Mouse (Mus musculus) cerebellum, postnatal 4 days (tissue): ENCODE data around the gene D17H6S53E.

Experiments
- DNase-seq, 2 experiments: peaks; one replicate each; pipeline ENCODE4 v3.0.0; 2022; ENCODE audit warnings: low spot score in 2 of 2, mixed read lengths in 1 of 2

The D17H6S53E gene

DNA sequence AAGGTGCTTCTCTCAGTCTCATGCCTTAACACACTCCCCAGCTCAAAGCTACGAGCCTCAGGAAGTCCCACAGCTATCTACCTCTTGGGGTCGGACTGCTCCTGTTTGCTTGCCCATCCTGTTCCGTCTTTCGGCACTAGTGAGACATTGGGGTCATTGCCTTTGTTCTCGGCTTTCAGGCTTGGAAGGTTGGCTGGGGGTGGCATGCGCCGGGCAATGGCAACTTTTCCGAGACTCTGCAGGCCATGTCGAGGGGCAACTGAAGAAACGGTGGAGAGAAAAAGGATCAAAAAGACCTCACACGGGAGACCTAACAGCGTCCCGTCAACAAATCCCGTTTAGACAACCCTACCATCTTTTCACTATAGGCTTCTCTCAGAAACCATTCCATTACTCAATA is 35.9 kb downstream of the D17H6S53E start:
- no peak for DNase-seq

DNA sequence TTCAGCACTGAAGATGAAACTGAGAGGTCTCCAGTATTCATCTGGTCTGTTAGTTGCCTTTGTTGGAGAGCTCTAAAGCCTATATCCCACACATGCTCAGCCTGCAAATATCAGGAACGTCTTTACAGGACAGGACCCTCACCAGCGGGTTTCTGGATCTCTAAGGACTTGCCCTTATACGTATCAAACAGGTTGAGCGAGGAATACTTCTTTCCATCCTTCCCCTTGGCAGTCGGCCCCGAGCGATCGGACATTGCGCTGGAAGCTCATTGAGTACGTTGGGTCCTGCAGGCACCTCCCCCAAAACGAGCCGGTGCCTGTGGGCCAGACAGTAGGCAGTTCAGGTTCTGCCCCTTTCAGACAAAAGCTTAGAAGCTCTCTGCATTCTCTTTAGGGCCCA is 36.6 kb downstream of the D17H6S53E start:
- DNase-seq: no peak

DNA sequence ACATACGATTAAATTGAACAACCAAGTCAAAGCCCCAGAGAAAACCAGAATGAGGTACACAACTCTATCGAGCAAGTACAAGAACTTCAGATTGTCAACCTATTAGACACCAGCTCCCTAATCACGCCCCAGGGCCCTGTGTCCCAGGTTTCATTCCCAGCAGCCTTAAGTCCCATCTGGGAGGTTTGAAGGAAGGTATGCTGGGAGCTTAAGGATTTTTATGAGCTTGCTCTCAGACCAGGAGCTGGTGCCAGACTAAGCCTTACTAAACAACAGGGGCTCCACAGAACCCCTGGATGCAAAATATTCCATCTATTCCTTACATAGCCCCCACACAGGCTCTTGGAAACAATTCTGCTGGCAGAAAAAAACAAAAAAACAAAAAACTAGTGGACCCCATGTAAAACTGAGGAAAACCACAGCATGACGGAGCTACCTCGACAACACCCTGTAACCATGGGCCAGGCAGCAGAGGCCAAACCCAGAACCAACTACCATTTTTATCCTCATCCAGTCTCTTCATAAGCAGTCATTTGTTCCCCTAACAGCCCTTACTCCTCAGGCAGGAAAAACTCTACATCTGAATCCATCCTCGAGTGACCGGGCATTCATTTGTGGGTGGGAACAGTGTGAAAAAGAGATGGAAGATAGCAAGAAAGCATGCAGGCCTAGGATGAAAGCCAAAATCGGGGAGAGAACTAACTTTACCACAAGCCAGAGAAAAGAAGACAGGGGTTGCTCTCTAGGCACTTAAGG is 37.3 kb downstream of the D17H6S53E start:
- no peak for DNase-seq

DNA sequence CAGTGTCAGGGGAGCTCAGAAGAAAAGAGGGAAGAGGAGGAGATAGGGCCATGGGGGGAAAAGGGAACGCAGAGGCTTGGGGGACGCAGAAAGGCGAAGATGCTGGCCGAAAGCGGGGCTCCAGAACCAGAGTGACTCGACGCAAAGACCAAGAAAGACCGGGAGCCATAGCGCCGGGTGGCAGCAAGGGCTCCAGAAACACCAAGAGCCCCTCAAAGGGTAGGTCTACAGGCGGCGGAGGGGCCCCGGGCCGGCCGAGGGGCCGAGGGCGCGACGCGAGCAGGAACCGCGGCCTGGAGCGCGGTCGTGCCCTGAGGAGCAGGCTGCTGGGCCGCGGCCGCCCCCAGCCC is 38.0 kb downstream of the D17H6S53E start:
- peak in 1 of 2 experiments; percentile 38 for DNase-seq

DNA sequence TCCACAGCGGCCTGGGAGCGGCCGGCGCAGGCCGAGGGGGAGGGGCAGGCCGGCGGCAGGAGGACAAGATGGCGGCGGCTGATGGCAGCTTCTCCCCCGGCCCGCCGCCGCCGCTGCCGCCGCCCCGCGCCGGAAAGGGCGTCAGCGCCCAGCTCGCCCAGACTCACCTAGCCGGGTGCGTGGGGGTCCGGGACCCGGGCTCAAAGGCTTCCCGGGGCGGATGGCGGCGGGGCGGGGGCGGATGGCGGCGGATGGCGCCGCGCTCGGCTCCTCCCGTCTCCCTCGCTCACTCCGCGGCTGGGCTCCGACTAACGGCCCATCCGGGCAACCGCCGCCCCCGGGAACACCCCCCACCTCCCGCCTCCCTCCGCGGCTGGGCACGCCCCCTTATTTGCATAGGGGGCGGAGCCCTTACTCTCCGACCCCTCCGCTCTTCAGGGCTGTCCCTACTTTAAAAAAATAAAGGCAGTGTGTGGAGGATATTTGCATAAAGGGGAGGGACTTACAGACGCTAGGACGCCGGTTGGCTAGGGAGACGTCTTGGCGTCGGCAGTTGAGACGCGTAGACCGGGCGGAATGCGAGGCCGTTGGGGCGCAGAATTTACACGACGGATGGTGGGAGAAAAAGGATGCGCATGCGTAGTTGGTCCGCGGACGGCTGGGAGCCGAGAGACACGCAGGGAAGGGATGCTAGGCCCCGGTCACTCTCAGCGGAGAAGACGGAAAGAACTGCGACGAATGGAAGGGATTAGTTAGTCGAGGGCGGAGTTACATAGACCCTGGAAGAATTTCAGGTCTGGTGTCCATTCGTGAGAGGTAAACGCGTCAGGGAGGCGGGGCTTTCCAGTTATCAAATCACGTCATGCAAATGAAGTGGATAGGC is 38.6 kb downstream of the D17H6S53E start, which contains the start of gene Prrc2a:
Prrc2a (minus strand) TSS at position 330 of the 883 bp plus-strand sequence.
- peak; percentile 95 to 98 for DNase-seq

DNA sequence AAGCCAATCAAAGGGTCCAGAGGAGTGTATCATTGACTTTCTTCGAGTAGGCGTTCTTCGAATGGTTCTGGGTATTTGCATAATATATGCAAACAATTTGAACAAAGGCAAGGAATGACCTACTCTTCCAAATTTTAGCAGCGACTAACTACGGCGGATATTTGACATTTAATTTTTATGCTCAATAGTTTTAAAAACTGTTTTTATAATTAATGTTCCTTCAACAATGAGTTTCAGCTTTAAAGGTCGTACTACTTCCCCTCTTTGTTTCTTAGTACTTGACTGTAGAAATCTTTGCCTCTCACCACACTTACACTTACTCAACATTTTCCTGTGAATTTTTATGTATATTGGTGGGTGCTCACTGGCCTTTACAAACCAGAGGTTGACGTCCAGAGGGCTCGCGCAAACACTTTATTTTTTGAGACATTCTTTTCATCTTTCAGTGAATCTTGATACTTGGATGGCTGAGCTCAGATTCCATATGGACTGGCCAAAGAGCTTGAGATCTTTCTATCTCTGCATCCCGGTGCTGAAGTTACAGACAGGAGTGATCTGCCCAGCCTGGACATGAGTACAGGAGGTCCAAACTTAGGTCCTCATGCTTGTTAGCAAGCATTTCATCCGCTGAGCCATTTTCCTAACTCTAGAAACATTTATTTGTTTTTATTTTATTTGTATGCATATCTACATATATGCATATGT is 39.4 kb downstream of the D17H6S53E start:
- DNase-seq: no peak

DNA sequence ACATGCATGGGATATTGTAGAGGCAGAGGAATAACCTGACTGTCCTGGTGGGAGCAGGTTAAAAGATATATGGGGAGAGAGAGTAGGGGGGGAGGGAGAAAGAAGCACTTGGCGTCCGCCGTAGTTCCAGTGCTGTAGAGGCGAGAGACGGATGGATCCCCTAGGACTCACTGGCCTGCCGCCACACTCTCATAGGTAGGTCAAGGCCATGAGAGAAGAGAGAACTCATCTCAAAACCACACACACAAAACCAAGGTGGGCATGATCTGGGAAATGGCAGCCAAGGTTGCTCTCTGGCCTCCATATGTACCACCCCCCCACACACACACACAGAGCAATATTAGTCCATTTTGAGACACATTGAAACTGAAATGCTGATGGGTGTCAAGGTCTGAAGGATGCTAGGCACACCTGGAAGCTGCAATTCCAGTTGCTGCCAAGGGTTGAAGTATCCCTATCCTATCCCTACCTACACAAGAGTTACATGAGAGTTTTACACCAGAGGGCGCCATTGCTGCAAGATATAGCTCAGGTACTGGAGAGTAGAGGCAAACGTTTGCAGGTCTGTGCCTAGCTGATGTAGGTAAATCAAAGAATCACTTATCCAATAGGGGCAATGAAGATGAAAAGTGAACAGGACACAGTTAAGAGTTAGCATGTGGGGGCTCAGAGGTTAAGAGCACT is 40.3 kb downstream of the D17H6S53E start:
- DNase-seq: peak in 1 of 2 experiments; percentile 63

DNA sequence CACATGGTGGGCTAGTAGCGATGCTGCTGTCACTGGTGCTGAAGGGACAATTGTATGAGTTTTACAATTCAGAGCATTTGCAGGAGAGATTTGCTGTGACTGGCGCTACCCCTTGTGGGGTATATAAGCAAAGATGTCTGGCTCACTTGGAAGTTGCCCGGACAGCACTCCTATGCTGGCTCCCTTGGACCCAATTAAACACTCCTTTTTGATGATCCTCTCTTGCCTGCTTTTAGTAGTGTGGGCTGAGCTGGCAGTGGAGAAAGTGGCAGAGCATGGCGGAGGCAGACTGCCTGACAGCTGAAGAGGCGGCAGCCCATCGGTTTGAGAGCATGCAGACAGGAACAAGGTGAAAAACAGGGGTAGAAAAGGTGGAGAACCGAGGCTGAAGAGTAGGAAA is 41.6 kb downstream of the D17H6S53E start:
- DNase-seq: no peak

DNA sequence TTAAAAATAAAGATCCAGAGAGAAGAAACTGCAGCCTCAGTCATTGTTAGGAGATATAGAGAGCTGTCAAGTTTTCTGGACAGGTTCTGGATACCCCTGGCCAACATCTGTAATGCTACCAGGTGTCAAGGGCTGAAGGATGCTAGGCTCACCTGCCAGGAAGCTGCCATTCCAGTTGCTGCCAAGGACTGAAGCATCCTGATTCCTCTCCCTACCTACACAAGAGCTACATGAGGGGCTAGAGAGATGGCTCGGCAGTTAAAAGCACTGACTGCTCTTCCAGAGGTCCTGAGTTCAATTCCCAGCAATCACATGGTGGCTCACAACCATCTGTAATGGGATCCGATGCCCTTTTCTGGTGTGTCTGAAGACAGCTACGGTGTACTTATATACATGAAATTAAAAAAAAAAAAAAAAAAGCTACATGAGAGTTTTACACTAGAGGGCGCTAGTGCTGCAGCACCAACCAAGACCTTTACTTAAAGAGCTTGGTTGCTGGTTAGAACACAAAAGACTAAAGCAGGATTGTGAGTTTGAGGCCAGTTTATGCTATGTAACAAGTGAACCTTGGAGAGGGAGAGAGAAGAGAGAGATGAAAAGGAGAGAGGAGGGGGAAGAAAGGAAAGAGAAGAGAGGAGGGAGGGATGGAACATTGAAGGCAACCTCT is 42.5 kb downstream of the D17H6S53E start:
- no peak for DNase-seq

DNA sequence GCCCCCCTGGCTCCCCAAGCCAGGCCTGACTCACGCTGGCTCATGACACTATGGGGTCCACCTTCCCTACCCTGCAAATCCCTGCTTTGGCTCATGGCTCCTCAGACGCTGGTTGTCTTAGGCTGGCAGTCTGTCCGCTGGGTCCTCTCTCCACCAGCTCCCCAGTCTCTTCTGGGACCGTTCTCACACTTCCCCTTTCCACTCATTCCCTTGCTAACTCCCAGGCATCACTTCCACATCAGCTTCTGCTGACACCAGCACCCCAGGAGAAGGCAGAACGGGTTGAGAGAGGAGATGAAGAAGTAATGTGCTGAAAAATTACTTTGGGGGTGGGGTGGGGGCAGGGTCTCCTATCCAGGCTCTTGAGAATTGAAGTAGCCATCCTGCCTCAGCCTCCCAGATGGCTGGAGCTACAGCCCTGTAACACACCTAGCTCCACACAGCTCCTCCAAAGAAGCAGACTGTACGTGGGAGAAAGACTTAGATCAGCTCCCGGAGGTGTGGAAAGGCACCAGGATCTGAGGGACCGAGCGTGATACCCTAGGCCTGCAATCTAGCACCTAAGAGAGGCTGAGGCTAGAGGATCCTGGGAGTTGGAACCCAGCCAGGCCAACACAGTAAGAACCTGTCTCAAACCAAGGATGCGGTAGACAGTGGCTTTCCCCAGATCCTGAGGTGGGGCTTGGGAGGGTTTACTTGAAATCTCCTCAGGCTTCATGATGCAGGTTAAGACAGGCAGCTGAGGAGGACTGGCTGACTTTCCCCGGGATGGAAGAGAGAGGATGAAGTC is 46.5 kb downstream of the D17H6S53E start:
- DNase-seq: no peak

DNA sequence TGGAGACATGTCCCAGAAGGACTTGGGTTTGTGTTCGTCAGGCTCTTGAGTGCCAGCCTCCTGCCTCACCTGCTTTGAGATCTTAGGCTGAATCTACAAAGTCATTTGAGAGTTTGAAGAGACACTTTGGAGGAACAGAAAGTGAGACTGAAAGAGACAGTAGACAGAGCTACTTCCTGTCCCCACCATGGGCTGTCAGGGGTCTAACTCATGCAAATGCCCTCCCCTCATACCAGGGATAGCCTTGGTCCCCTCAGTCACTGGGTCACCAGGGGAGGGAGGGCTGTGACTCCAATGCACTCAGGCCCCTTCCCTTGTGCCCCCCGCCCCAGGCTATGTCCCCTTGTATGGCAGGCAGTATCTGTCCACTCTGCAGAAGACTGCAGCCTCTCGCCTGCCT is 47.2 kb downstream of the D17H6S53E start:
- no peak for DNase-seq

DNA sequence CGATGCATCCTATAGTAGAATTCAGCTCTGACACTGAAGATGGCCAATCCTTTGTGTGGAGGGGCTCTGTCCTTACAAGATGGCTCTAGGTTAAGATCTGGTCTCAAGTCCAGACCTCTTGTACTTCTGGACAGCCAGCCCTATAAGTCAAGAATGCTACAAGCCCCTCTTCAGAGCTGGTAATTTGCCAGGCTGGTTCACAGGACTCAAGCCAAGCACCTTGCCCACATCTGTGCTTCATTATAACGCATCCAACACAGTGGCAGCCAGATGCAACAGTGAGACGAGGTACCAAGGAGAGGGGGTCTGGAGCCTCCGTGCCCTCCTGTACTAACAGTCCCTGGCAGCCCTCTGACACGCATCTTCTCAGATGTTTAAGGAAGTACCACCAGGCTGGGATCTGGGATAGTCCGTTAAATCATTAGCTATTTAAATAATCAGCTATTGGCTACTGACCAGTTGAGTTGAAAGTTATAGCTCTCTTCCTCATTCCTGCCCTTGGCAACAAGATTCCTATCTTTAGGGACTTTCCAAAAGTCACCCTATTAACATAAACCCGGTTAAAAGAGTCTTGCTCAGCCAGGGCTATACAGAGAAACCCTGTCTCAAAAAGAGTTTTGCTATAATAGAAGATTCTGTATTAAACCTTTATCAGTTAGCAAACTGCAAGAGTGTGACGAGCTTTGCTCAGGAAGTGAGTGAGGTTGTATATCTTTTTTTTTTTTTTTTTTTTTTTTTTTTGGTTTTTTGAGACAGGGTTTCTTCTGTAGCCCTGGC is 48.2 kb downstream of the D17H6S53E start:
- no peak for DNase-seq

DNA sequence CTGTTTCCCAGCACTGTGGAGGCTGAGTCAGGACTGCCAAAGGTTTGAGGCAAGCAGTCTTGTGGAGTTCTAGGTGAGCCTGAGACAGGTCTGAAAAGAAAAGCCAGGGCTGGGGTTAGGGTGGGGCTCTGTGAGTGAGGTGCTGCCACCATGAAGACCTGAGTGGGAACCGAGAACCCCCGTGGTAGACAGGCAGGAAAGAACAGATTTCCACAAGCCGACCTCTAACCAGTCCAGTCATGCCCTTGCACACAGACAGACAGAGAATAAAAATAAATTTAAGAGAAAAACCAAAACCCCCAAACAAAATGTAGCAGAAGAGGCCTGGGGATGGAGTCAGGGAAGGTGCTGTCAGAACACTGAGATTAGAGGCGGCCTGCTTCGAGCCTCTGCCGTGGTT is 49.2 kb downstream of the D17H6S53E start:
- DNase-seq: no peak

DNA sequence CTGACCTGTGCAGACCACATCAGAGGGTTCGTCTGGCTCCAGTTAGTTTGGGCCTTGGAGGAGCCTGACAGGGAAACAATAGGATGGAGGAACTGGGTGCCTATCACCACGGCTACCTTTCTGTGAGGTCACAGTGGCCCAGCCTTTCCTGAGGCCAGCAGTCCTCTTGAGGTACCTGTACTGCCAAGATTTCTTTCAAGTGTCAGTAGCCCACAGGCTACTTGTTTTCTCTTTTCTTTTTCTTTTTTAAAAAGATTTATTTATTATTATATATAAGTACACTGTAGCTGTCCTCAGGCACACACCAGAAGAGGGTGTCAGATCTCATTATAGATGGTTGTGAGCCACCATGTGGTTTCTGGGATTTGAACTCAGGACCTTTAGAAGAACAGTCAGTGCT is 49.8 kb downstream of the D17H6S53E start, which contains the start of gene Aif1:
Aif1 (minus strand) TSS at position 101 of the 400 bp plus-strand sequence.
- no peak for DNase-seq
